Mouse (Mus musculus) heart, postnatal 0 days (tissue): Measurements from ENCODE around the gene Fam240a.

Experiments used
- CTCF ChIP-seq: IDR thresholded peaks from 2 replicates; pipeline ENCODE4 v1.5.1; 2016; ENCODE audit warnings: antibody characterized with exemption, control low read depth, low read depth
- EP300 ChIP-seq: IDR thresholded peaks from 2 replicates; pipeline ENCODE4 v1.6.1; 2016; ENCODE audit warnings: antibody characterized with exemption, low read depth

- TF ChIP-seq CTCF (no peak), EP300 (no peak)
These were observed 23.2 kb downstream of the Fam240a start for GRCm38 (mm10) chr9:110893429-110893828.
